Mouse (Mus musculus): ENCODE measurements at regions not wholly inside any gene's neighbourhood (a gene's known extent, or its start where the extent isn't known, plus 50 kb on each side); places are given as distances from the start of the nearest gene placed in this dataset.

GRCm38 (mm10) chr5:132785291-132785690 is 242.1 kb upstream of the Auts2 start:
- peak; percentile 13 for DNase-seq (ENCODE audit: low spot score)

GRCm38 (mm10) chr5:132784791-132785190 is 241.6 kb upstream of the Auts2 start:
- DNase-seq (ENCODE audit: low spot score): no peak

- no peak for DNase-seq (ENCODE audit: low spot score)
Measured at GRCm38 (mm10) chr5:132774141-132774680, 231.1 kb upstream of the Auts2 start.

- DNase-seq (ENCODE audit: low spot score): no peak
Measured at GRCm38 (mm10) chr5:132760396-132760795, 217.3 kb upstream of the Auts2 start.

GRCm38 (mm10) chr5:132759751-132760150 is 216.6 kb upstream of the Auts2 start:
- no peak for DNase-seq (ENCODE audit: low spot score)

- DNase-seq (ENCODE audit: low spot score): no peak
Measured at GRCm38 (mm10) chr5:132758941-132759340, 215.8 kb upstream of the Auts2 start.

- DNase-seq (ENCODE audit: low spot score): no peak
Measured at GRCm38 (mm10) chr5:132737966-132738365, 194.8 kb upstream of the Auts2 start.

GRCm38 (mm10) chr5:132728689-132729189 is 185.6 kb upstream of the Auts2 start:
- no peak for DNase-seq (ENCODE audit: low spot score)

GRCm38 (mm10) chr5:132724467-132724866 is 181.3 kb upstream of the Auts2 start:
- DNase-seq (ENCODE audit: low spot score): no peak

- no peak for DNase-seq (ENCODE audit: low spot score)
Measured at GRCm38 (mm10) chr5:132710301-132710700, 167.2 kb upstream of the Auts2 start.

GRCm38 (mm10) chr5:132707531-132707930 is 164.4 kb upstream of the Auts2 start:
- DNase-seq (ENCODE audit: low spot score): no peak

GRCm38 (mm10) chr5:132703455-132704100 is 160.4 kb upstream of the Auts2 start:
- DNase-seq (ENCODE audit: low spot score): no peak

GRCm38 (mm10) chr5:132702573-132702972 is 159.4 kb upstream of the Auts2 start:
- DNase-seq (ENCODE audit: low spot score): no peak

- DNase-seq (ENCODE audit: low spot score): no peak
Measured at GRCm38 (mm10) chr5:132690784-132691183, 147.6 kb upstream of the Auts2 start.

GRCm38 (mm10) chr5:132675261-132675660 is 132.1 kb upstream of the Auts2 start:
- no peak for DNase-seq (ENCODE audit: low spot score)

GRCm38 (mm10) chr5:132673599-132674305 is 130.6 kb upstream of the Auts2 start:
- no peak for DNase-seq (ENCODE audit: low spot score)

GRCm38 (mm10) chr5:132671496-132671895 is 128.4 kb upstream of the Auts2 start:
- no peak for DNase-seq (ENCODE audit: low spot score)

GRCm38 (mm10) chr5:132667316-132667715 is 124.2 kb upstream of the Auts2 start:
- no peak for DNase-seq (ENCODE audit: low spot score)

- DNase-seq (ENCODE audit: low spot score): no peak
Measured at GRCm38 (mm10) chr5:132661266-132661665, 118.1 kb upstream of the Auts2 start.

- DNase-seq (ENCODE audit: low spot score): no peak
Measured at GRCm38 (mm10) chr5:132660036-132660435, 116.9 kb upstream of the Auts2 start.

- DNase-seq (ENCODE audit: low spot score): no peak
Measured at GRCm38 (mm10) chr5:132654382-132654781, 111.2 kb upstream of the Auts2 start.

GRCm38 (mm10) chr5:132653694-132654300 is 110.7 kb upstream of the Auts2 start:
- peak; percentile 55 for DNase-seq (ENCODE audit: low spot score)

GRCm38 (mm10) chr5:132652201-132652600 is 109.1 kb upstream of the Auts2 start:
- peak; percentile 6 for DNase-seq (ENCODE audit: low spot score)
